Mouse (Mus musculus) heart, postnatal 14 days (tissue): ENCODE results near the gene Tnfrsf13b. TPM values are rescaled to one million over a fixed set of nuclear protein-coding genes. Genes with fewer than 3 reads are reported as not detected.
"Not testable (repeated sequence)": the region's sequence is repeated elsewhere in the genome, so short reads cannot be mapped to it uniquely, and the experiment has no call there.

Experiments
- DNase-seq, 2 experiments: peaks; one replicate each; pipeline ENCODE4 v3.0.0; 2021 to 2022
- intact Hi-C: fragments of 180-260 bp; cut with DNase I; formaldehyde crosslinking; loops from one replicate; pipeline ENCODE4 v1.15.1; 2025
- total RNA-seq, 2 experiments: library from RNA; stranded (reverse); gene quantifications; 2 replicates each; pipeline ENCODE4 v1.2.3; 2021

Gene Tnfrsf13b
- total RNA-seq, 2 experiments from 2014 or later = 0.91 to 1.1 TPM

GRCm38 (mm10) chr11:61123886-61124285, 2.7 kb upstream of the Tnfrsf13b start:
- intact Hi-C loops = no loop called here
- DNase-seq = no peak

GRCm38 (mm10) chr11:61125970-61126369, 585 bp upstream of the Tnfrsf13b start:
- intact Hi-C loops = no loop called here
- no peak for DNase-seq

GRCm38 (mm10) chr11:61127421-61128055, 983 bp downstream of the Tnfrsf13b start:
- no peak for DNase-seq
- intact Hi-C loops = no loop called here

- DNase-seq = no peak
- intact Hi-C loops = no loop called here
Measured at GRCm38 (mm10) chr11:61129305-61129704, 2.8 kb downstream of the Tnfrsf13b start.

GRCm38 (mm10) chr11:61130646-61131045, 4.1 kb downstream of the Tnfrsf13b start:
- intact Hi-C loops, DNase-seq: not testable (repeated sequence)

GRCm38 (mm10) chr11:61132943-61133342, 6.4 kb downstream of the Tnfrsf13b start:
- intact Hi-C loops = no loop called here
- no peak for DNase-seq

- intact Hi-C loops = no loop called here
- no peak for DNase-seq
Measured at GRCm38 (mm10) chr11:61141693-61142092, 15.1 kb downstream of the Tnfrsf13b start.

GRCm38 (mm10) chr11:61142262-61142661, 15.7 kb downstream of the Tnfrsf13b start:
- intact Hi-C loops = no loop called here
- no peak for DNase-seq

- no peak for DNase-seq
- intact Hi-C loops = no loop called here
Measured at GRCm38 (mm10) chr11:61142941-61143530, 16.5 kb downstream of the Tnfrsf13b start.

GRCm38 (mm10) chr11:61143564-61144469, 17.3 kb downstream of the Tnfrsf13b start:
- intact Hi-C loops = no loop called here
- no peak for DNase-seq

- no peak for DNase-seq
Measured at GRCm38 (mm10) chr11:61145551-61145950, 19.0 kb downstream of the Tnfrsf13b start.

GRCm38 (mm10) chr11:61146645-61147299, 20.2 kb downstream of the Tnfrsf13b start:
- intact Hi-C loops = no loop called here
- peak; percentile 14 to 17 for DNase-seq

More at GRCm38 (mm10) chr11:61145551-61145950, 19.0 kb downstream of the Tnfrsf13b start:
- intact Hi-C loops = no loop called here

- DNase-seq = peak; percentile 13 to 37
Measured at GRCm38 (mm10) chr11:61147300-61147683, 20.7 kb downstream of the Tnfrsf13b start.

GRCm38 (mm10) chr11:61150233-61151001, 23.9 kb downstream of the Tnfrsf13b start:
- DNase-seq = no peak
- intact Hi-C loops = no loop called here

More at GRCm38 (mm10) chr11:61147300-61147683, 20.7 kb downstream of the Tnfrsf13b start:
- intact Hi-C loops = no loop called here

GRCm38 (mm10) chr11:61155727-61156126, 29.2 kb downstream of the Tnfrsf13b start:
- peak; percentile 22 to 61 for DNase-seq
- intact Hi-C loops = loop anchor here (5.0 kb wide), 1 partner anchor 53 kb away; no protein-coding TSS in a partner anchor

GRCm38 (mm10) chr11:61158141-61158540, 31.6 kb downstream of the Tnfrsf13b start:
- DNase-seq = no peak
- intact Hi-C loops = loop anchor here (5.0 kb wide), 1 partner anchor 56 kb away; no protein-coding TSS in a partner anchor

GRCm38 (mm10) chr11:61159796-61160732, 33.5 kb downstream of the Tnfrsf13b start:
- intact Hi-C loops = loop anchor here (5.0 kb wide), 1 partner anchor 58 kb away; no protein-coding TSS in a partner anchor

GRCm38 (mm10) chr11:61161121-61161520, 34.6 kb downstream of the Tnfrsf13b start:
- intact Hi-C loops = no loop called here
- DNase-seq = no peak

More at GRCm38 (mm10) chr11:61159796-61160732, 33.5 kb downstream of the Tnfrsf13b start:
- DNase-seq = no peak
